Mouse (Mus musculus) left cerebral cortex, postnatal 36 days (tissue): Measurements from ENCODE around the gene Gad2. TPM values are rescaled to one million over a fixed set of nuclear protein-coding genes. Genes with fewer than 3 reads are reported as not detected.

Source experiments
- DNase-seq, 2 experiments: peaks; one replicate each; pipeline ENCODE4 v3.0.0; 2021 to 2022; ENCODE audit warnings: low spot score in 2 of 2, mixed read lengths in 1 of 2
- intact Hi-C: fragments of 180-260 bp; cut with DNase I; formaldehyde crosslinking; loops from one replicate; pipeline ENCODE4 v1.15.1; 2025
- total RNA-seq, 2 experiments: library from RNA; stranded (reverse); gene quantifications; 2 replicates each; pipeline ENCODE4 v1.2.3; 2021

Gad2 gene
- total RNA-seq, 2 experiments from 2014 or later, result 88.2 to 126 TPM

- intact Hi-C loops, result loop anchor here (5.0 to 10.0 kb wide), 2 partner anchors 593 to 671 kb away; no protein-coding TSS in a partner anchor
These were observed 5.9 kb downstream of the Gad2 start for GRCm38 (mm10) chr2:22627819-22628432.

GRCm38 (mm10) chr2:22634766-22635165 is 12.8 kb downstream of the Gad2 start:
- DNase-seq, result no peak
- intact Hi-C loops, result no loop called here

More at GRCm38 (mm10) chr2:22627819-22628432, 5.9 kb downstream of the Gad2 start:
- no peak for DNase-seq

GRCm38 (mm10) chr2:22646134-22646533 is 24.1 kb downstream of the Gad2 start:
- intact Hi-C loops, result no loop called here
- DNase-seq, result no peak

GRCm38 (mm10) chr2:22648394-22648793 is 26.4 kb downstream of the Gad2 start:
- intact Hi-C loops, result no loop called here
- no peak for DNase-seq

GRCm38 (mm10) chr2:22651826-22652225 is 29.8 kb downstream of the Gad2 start:
- intact Hi-C loops, result no loop called here
- DNase-seq, result no peak

GRCm38 (mm10) chr2:22663731-22664130 is 41.7 kb downstream of the Gad2 start:
- intact Hi-C loops, result no loop called here
- no peak for DNase-seq

- intact Hi-C loops, result no loop called here
- DNase-seq, result no peak
These were observed 48.4 kb downstream of the Gad2 start for GRCm38 (mm10) chr2:22670415-22670814.

GRCm38 (mm10) chr2:22671348-22671747 is 49.3 kb downstream of the Gad2 start:
- intact Hi-C loops, result no loop called here
- no peak for DNase-seq

- intact Hi-C loops, result no loop called here
- DNase-seq, result no peak
These were observed 55.1 kb downstream of the Gad2 start for GRCm38 (mm10) chr2:22677066-22677465.

- no peak for DNase-seq
These were observed 57.9 kb downstream of the Gad2 start for GRCm38 (mm10) chr2:22679944-22680343.

GRCm38 (mm10) chr2:22689969-22690368 is 68.0 kb downstream of the Gad2 start:
- intact Hi-C loops, result no loop called here
- DNase-seq, result no peak

More at GRCm38 (mm10) chr2:22679944-22680343, 57.9 kb downstream of the Gad2 start:
- intact Hi-C loops, result no loop called here

GRCm38 (mm10) chr2:22704780-22705727 is 83.0 kb downstream of the Gad2 start:
- intact Hi-C loops, result no loop called here
- DNase-seq, result no peak

- intact Hi-C loops, result no loop called here
- no peak for DNase-seq
These were observed 84.2 kb downstream of the Gad2 start for GRCm38 (mm10) chr2:22706233-22706632.

GRCm38 (mm10) chr2:22721522-22722470 is 99.8 kb downstream of the Gad2 start:
- DNase-seq, result peak in 1 of 2 experiments; percentile 57

GRCm38 (mm10) chr2:22723927-22724534 is 102.0 kb downstream of the Gad2 start:
- DNase-seq, result no peak
- intact Hi-C loops, result loop anchor here (2.0 to 5.0 kb wide), 2 partner anchors 765 to 782 kb away; no protein-coding TSS in a partner anchor

More at GRCm38 (mm10) chr2:22721522-22722470, 99.8 kb downstream of the Gad2 start:
- intact Hi-C loops, result loop anchor here (2.0 to 5.0 kb wide), 2 partner anchors 763 to 779 kb away; no protein-coding TSS in a partner anchor

- intact Hi-C loops, result no loop called here
- no peak for DNase-seq
These were observed 105.1 kb downstream of the Gad2 start for GRCm38 (mm10) chr2:22727113-22727512.

GRCm38 (mm10) chr2:22736134-22736533 is 114.1 kb downstream of the Gad2 start:
- intact Hi-C loops, result no loop called here
- no peak for DNase-seq

- no peak for DNase-seq
- intact Hi-C loops, result no loop called here
These were observed 117.4 kb downstream of the Gad2 start for GRCm38 (mm10) chr2:22739369-22739768.

- DNase-seq, result no peak
- intact Hi-C loops, result no loop called here
These were observed 118.4 kb downstream of the Gad2 start for GRCm38 (mm10) chr2:22740441-22740840.
